8 mouse cellular contexts compared by ENCODE assay signal in genomic region chr15:89314511-89315189, GRCm38 (mm10). TPM values are rescaled to one million over a fixed set of nuclear protein-coding genes. Genes with fewer than 3 reads are reported as not detected.
A peak's percentile ranks its signal among the peaks of the same experiment; 100 is the strongest.
DNase-seq lines count a peak whose midpoint lies in the region; ATAC-seq and TF ChIP-seq lines count a peak whose summit lies in the region.

No protein-coding gene starts in this region.

- peak overlapping the region; percentile 50; the same call in 1 of the 2 replicates for H3K27ac ChIP-seq in lung, embryonic 14.5 days (ENCODE audit: low read depth)
- no peak overlapping the region; the same call in 1 of the 2 replicates for H3K27ac ChIP-seq in embryonic facial prominence, embryonic 14.5 days (replicated peaks; ENCODE audit: low read depth, low read length)
- H3K27ac ChIP-seq in hindbrain, postnatal 0 days: peak overlapping the region; percentile 72; the same call in 1 of the 2 replicates
- H3K27ac ChIP-seq in liver, embryonic 13.5 days: peak overlapping the region; percentile 59

- H3K9ac ChIP-seq in lung, embryonic 14.5 days: peak overlapping the region; percentile 86
- peak overlapping the region; percentile 82 for H3K9ac ChIP-seq in embryonic facial prominence, embryonic 14.5 days (ENCODE audit: low read depth, low read length)
- peak overlapping the region; percentile 93 for H3K9ac ChIP-seq in hindbrain, postnatal 0 days (replicated peaks; ENCODE audit: low read length)
- H3K9ac ChIP-seq in liver, embryonic 13.5 days: peak overlapping the region; percentile 94

- under 1% methylated on average over 58 of the region's 58 CpGs for WGBS in lung, embryonic 14.5 days
- 0% methylated on average over 30 of the region's 58 CpGs for WGBS in embryonic facial prominence, embryonic 14.5 days
- WGBS in hindbrain, postnatal 0 days: under 1% methylated on average over 55 of the region's 58 CpGs
- under 1% methylated on average over 58 of the region's 58 CpGs for WGBS in liver, embryonic 13.5 days (ENCODE audit: insufficient replicate concordance)

- peak; percentile 66 for DNase-seq in lung, embryonic 14.5 days
- no peak for DNase-seq in lung, postnatal 36 days
- DNase-seq in embryonic facial prominence, embryonic 14.5 days (ENCODE audit: low spot score): peak; percentile 41
- peak; percentile 32 for DNase-seq in hindbrain, postnatal 0 days (ENCODE audit: low spot score)
- peak; percentile 26 for DNase-seq in liver, embryonic 13.5 days
- peak; percentile 35 for DNase-seq in retina, embryonic 14.5 days (ENCODE audit: low spot score)
- no peak for DNase-seq in left cerebral cortex, adult 9 months (ENCODE audit: low spot score in 2 of 2)

- H3K9me3 ChIP-seq in lung, embryonic 14.5 days (ENCODE audit: low read depth, low read length): no peaks in the 10 kb centered on the region
- no peaks in the 10 kb centered on the region for H3K9me3 ChIP-seq in embryonic facial prominence, embryonic 14.5 days (ENCODE audit: control insufficient read depth, low read length)
- no peaks in the 10 kb centered on the region for H3K9me3 ChIP-seq in hindbrain, postnatal 0 days (ENCODE audit: low read length)
- no peaks in the 10 kb centered on the region for H3K9me3 ChIP-seq in liver, embryonic 13.5 days (replicated peaks)

- peak overlapping the region; percentile 95 for H3K4me3 ChIP-seq in lung, embryonic 14.5 days (ENCODE audit: low read depth, low read length)
- peak overlapping the region; percentile 89 for H3K4me3 ChIP-seq in embryonic facial prominence, embryonic 14.5 days (ENCODE audit: low read depth, low read length)
- peak overlapping the region; percentile 96 for H3K4me3 ChIP-seq in hindbrain, postnatal 0 days (ENCODE audit: low read length)
- H3K4me3 ChIP-seq in liver, embryonic 13.5 days (replicated peaks): peak overlapping the region; percentile 92

- peaks cover 12% of the 10 kb centered on the region; the same call in 1 of the 2 replicates for H3K4me1 ChIP-seq in lung, embryonic 14.5 days (ENCODE audit: insufficient read depth)
- peaks cover 15% of the 10 kb centered on the region for H3K4me1 ChIP-seq in embryonic facial prominence, embryonic 14.5 days (ENCODE audit: control insufficient read depth, insufficient read depth, low read length)
- peaks cover 26% of the 10 kb centered on the region for H3K4me1 ChIP-seq in hindbrain, postnatal 0 days (ENCODE audit: insufficient read depth, low read length)
- peaks cover 57% of the 10 kb centered on the region for H3K4me1 ChIP-seq in liver, embryonic 13.5 days (replicated peaks)

- ATAC-seq in lung, embryonic 14.5 days (ENCODE audit: insufficient read depth): peak; percentile 52
- ATAC-seq in activated CD4-positive, CD25-positive, alpha-beta regulatory T cell, adult 4 months: peak; percentile 7
- ATAC-seq in embryonic facial prominence, embryonic 14.5 days (ENCODE audit: low read depth): peak; percentile 38
- ATAC-seq in hindbrain, postnatal 0 days: peak; percentile 5
- peak; percentile 5 for ATAC-seq in liver, embryonic 13.5 days (ENCODE audit: low read depth)

- H3K36me3 ChIP-seq in lung, embryonic 14.5 days (ENCODE audit: insufficient read depth): no peaks in the 10 kb centered on the region
- no peaks in the 10 kb centered on the region for H3K36me3 ChIP-seq in embryonic facial prominence, embryonic 14.5 days (ENCODE audit: control insufficient read depth, insufficient read depth, low read length)
- no peaks in the 10 kb centered on the region for H3K36me3 ChIP-seq in hindbrain, postnatal 0 days (ENCODE audit: insufficient read depth, low read length)
- H3K36me3 ChIP-seq in liver, embryonic 13.5 days: no peaks in the 10 kb centered on the region

- peak overlapping the region; percentile 88 for H3K4me2 ChIP-seq in lung, embryonic 14.5 days
- H3K4me2 ChIP-seq in embryonic facial prominence, embryonic 14.5 days (ENCODE audit: low read depth, low read length): peak overlapping the region; percentile 93
- H3K4me2 ChIP-seq in hindbrain, postnatal 0 days (ENCODE audit: low read depth, low read length): peak overlapping the region; percentile 86
- H3K4me2 ChIP-seq in liver, embryonic 13.5 days: peak overlapping the region; percentile 94

- peak; percentile 54 for TF ChIP-seq CTCF in lung, embryonic 14.5 days (IDR thresholded peaks at IDR 0.05; ENCODE audit: low read depth)
- TF ChIP-seq CTCF in hindbrain, postnatal 0 days (IDR thresholded peaks at IDR 0.05; ENCODE audit: low read depth): peak; percentile 45; the same call in 1 of the 2 replicates

- H3K27me3 ChIP-seq in lung, embryonic 14.5 days (ENCODE audit: insufficient read depth, low read length): no peaks in the 10 kb centered on the region
- H3K27me3 ChIP-seq in embryonic facial prominence, embryonic 14.5 days (replicated peaks; ENCODE audit: control insufficient read depth, insufficient read depth, low read length): no peaks in the 10 kb centered on the region
- H3K27me3 ChIP-seq in hindbrain, postnatal 0 days (ENCODE audit: insufficient read depth, low read length): no peaks in the 10 kb centered on the region
- no peaks in the 10 kb centered on the region for H3K27me3 ChIP-seq in liver, embryonic 13.5 days

RNA-seq across cellular contexts. Expression of gene Sbf1, which starts 0.5 kb away (rescaled TPM):
- 56.5 and 71.3 TPM in 2 replicates for polyA plus RNA-seq in lung, embryonic 14.5 days (2014; fragmentation: Nextera tagmentation; extraction: Ambion mirVana)
- 100 to 1,000 TPM in 1 of 2 experiments, 10 to 100 TPM in 1; 80.4 to 102 TPM for polyA plus RNA-seq in activated CD4-positive, CD25-positive, alpha-beta regulatory T cell, adult 4 months (2017; shearing (Covaris generic))
- polyA plus RNA-seq in embryonic facial prominence, embryonic 14.5 days (2014; fragmentation: Nextera tagmentation; extraction: Ambion mirVana): 58.2 and 65.6 TPM in 2 replicates
- 265 and 324 TPM in 2 replicates for total RNA-seq in hindbrain, postnatal 0 days (2014; rRNA removed)
- polyA plus RNA-seq in hindbrain, postnatal 0 days (2015; fragmentation: Nextera tagmentation; extraction: Ambion mirVana): 69.5 and 70.7 TPM in 2 replicates
- polyA plus RNA-seq in liver, embryonic 13.5 days (2015; fragmentation: Nextera tagmentation; extraction: Ambion mirVana): 18.8 and 21.7 TPM in 2 replicates

RNA-seq across cellular contexts. Expression of gene Adm2, which starts 7.9 kb away (rescaled TPM):
- polyA plus RNA-seq in lung, embryonic 14.5 days (2014; fragmentation: Nextera tagmentation; extraction: Ambion mirVana): 0.33 and 0.53 TPM in 2 replicates
- polyA plus RNA-seq in activated CD4-positive, CD25-positive, alpha-beta regulatory T cell, adult 4 months (2017; shearing (Covaris generic)): not detected
- polyA plus RNA-seq in embryonic facial prominence, embryonic 14.5 days (2014; fragmentation: Nextera tagmentation; extraction: Ambion mirVana): 0.21 TPM in 1 of 2 replicates, not detected in the other
- total RNA-seq in hindbrain, postnatal 0 days (2014; rRNA removed): not detected in 2 replicates
- not detected in 2 replicates for polyA plus RNA-seq in hindbrain, postnatal 0 days (2015; fragmentation: Nextera tagmentation; extraction: Ambion mirVana)
- 1.4 and 2.4 TPM in 2 replicates for polyA plus RNA-seq in liver, embryonic 13.5 days (2015; fragmentation: Nextera tagmentation; extraction: Ambion mirVana)

RNA-seq across cellular contexts. Expression of gene Miox, which starts 19.5 kb away (rescaled TPM):
- polyA plus RNA-seq in lung, embryonic 14.5 days (2014; fragmentation: Nextera tagmentation; extraction: Ambion mirVana): not detected in 2 replicates
- polyA plus RNA-seq in activated CD4-positive, CD25-positive, alpha-beta regulatory T cell, adult 4 months (2017; shearing (Covaris generic)): not detected
- polyA plus RNA-seq in embryonic facial prominence, embryonic 14.5 days (2014; fragmentation: Nextera tagmentation; extraction: Ambion mirVana): not detected in 2 replicates
- not detected in 2 replicates for total RNA-seq in hindbrain, postnatal 0 days (2014; rRNA removed)
- polyA plus RNA-seq in hindbrain, postnatal 0 days (2015; fragmentation: Nextera tagmentation; extraction: Ambion mirVana): not detected in 2 replicates
- polyA plus RNA-seq in liver, embryonic 13.5 days (2015; fragmentation: Nextera tagmentation; extraction: Ambion mirVana): 5.6 and 6.8 TPM in 2 replicates

RNA-seq across cellular contexts. Expression of gene Lmf2, which starts 40.8 kb away (rescaled TPM):
- 59.1 and 63.7 TPM in 2 replicates for polyA plus RNA-seq in lung, embryonic 14.5 days (2014; fragmentation: Nextera tagmentation; extraction: Ambion mirVana)
- 10 to 100 TPM; 20.8 to 38.6 TPM for polyA plus RNA-seq in activated CD4-positive, CD25-positive, alpha-beta regulatory T cell, adult 4 months (2017; shearing (Covaris generic))
- 47.8 and 59.1 TPM in 2 replicates for polyA plus RNA-seq in embryonic facial prominence, embryonic 14.5 days (2014; fragmentation: Nextera tagmentation; extraction: Ambion mirVana)
- total RNA-seq in hindbrain, postnatal 0 days (2014; rRNA removed): 24.9 and 26.2 TPM in 2 replicates
- polyA plus RNA-seq in hindbrain, postnatal 0 days (2015; fragmentation: Nextera tagmentation; extraction: Ambion mirVana): 30.2 and 34.5 TPM in 2 replicates
- polyA plus RNA-seq in liver, embryonic 13.5 days (2015; fragmentation: Nextera tagmentation; extraction: Ambion mirVana): 26.1 and 30.2 TPM in 2 replicates

RNA-seq across cellular contexts. Expression of gene Ncaph2, which starts 40.9 kb away (rescaled TPM):
- polyA plus RNA-seq in lung, embryonic 14.5 days (2014; fragmentation: Nextera tagmentation; extraction: Ambion mirVana): 157 and 168 TPM in 2 replicates
- 100 to 1,000 TPM; 141 to 171 TPM for polyA plus RNA-seq in activated CD4-positive, CD25-positive, alpha-beta regulatory T cell, adult 4 months (2017; shearing (Covaris generic))
- 139 and 162 TPM in 2 replicates for polyA plus RNA-seq in embryonic facial prominence, embryonic 14.5 days (2014; fragmentation: Nextera tagmentation; extraction: Ambion mirVana)
- total RNA-seq in hindbrain, postnatal 0 days (2014; rRNA removed): 79.1 and 106 TPM in 2 replicates
- polyA plus RNA-seq in hindbrain, postnatal 0 days (2015; fragmentation: Nextera tagmentation; extraction: Ambion mirVana): 97.1 and 99.1 TPM in 2 replicates
- polyA plus RNA-seq in liver, embryonic 13.5 days (2015; fragmentation: Nextera tagmentation; extraction: Ambion mirVana): 114 and 131 TPM in 2 replicates

Comparison
In these comparisons a context has a peak if more than half of its experiments do, and no peak if none do; other contexts are left out.
1. DNase-seq: peak in lung, embryonic 14.5 days (single experiment), embryonic facial prominence, embryonic 14.5 days (single experiment), hindbrain, postnatal 0 days (single experiment), liver, embryonic 13.5 days (single experiment) and retina, embryonic 14.5 days (single experiment); none in lung, postnatal 36 days (single experiment) and left cerebral cortex, adult 9 months (0 of 2).
2. Peak in every context shown above with its lines, with median percentiles within 50 percentile points of each other: ATAC-seq, H3K4me2 ChIP-seq, H3K4me3 ChIP-seq and H3K9ac ChIP-seq.